Mouse (Mus musculus): ENCODE measurements around the gene Angptl2.
"Not testable (repeated sequence)": the region's sequence is repeated elsewhere in the genome, so short reads cannot be mapped to it uniquely, and the experiment has no call there.

DNA sequence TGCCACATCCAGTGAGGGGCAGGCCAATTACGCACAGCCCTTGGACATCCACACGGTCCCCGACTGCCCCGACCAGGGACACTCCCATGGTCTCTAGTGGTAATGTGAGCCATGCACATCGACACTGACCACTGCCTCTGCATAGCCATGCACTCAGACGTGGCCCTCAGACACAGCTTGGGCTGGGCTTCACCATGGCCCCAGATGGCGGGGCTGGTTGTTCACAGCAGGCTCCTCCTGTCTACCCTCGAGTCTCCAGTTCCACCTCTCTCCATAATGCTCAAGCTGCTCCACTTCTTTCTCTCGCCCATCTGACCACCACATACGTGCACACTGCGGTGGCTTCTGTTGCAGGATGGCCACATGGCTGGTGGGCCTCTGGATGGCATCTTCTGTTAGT lies 4.6 kb upstream of the Angptl2 start:
- TF ChIP-seq CTCF (IDR thresholded peaks at IDR 0.05; ENCODE audit: control insufficient read depth, insufficient read depth, low read length); POLR2A (IDR thresholded peaks at IDR 0.05; ENCODE audit: borderline replicate concordance, control insufficient read depth, low read depth, low read length): not testable (repeated sequence)
